Mouse (Mus musculus) forebrain, embryonic 16.5 days (tissue): Measurements from ENCODE around the gene Ltbp3. TPM values are rescaled to one million over a fixed set of nuclear protein-coding genes. Genes with fewer than 3 reads are reported as not detected.

Source experiments
- ATAC-seq: fragments of 200-750 bp; cut with Nextera tagmentation; 2 replicates; pipeline ENCODE4 v1.8.0; 2017; ENCODE audit warnings: mild to moderate bottlenecking, moderate library complexity
- H3K27ac ChIP-seq: fragments of 300-500 bp; sonication (generic); 2 replicates; pipeline ENCODE4 v1.5.1; 2014; ENCODE audit warnings: low read length, control low read depth
- H3K27me3 ChIP-seq: fragments of 300-500 bp; sonication (generic); replicated peaks from 2 replicates; pipeline ENCODE4 v1.6.1; 2014; ENCODE audit warnings: low read length; ENCODE audit not compliant: control insufficient read depth, insufficient read depth
- H3K36me3 ChIP-seq: fragments of 300-500 bp; sonication (generic); 2 replicates; pipeline ENCODE4 v1.6.1; 2014; ENCODE audit not compliant: control insufficient read depth, insufficient read depth
- H3K4me1 ChIP-seq: fragments of 300-500 bp; sonication (generic); replicated peaks from 2 replicates; pipeline ENCODE4 v1.6.1; 2014; ENCODE audit warnings: low read length; ENCODE audit not compliant: control insufficient read depth, insufficient read depth
- H3K4me2 ChIP-seq: fragments of 300-500 bp; sonication (generic); 2 replicates; pipeline ENCODE4 v1.6.1; 2014; ENCODE audit warnings: mild to moderate bottlenecking, low read length, control low read depth
- H3K4me3 ChIP-seq: fragments of 300-500 bp; sonication (generic); replicated peaks from 2 replicates; pipeline ENCODE4 v1.5.1; 2014; ENCODE audit warnings: mild to moderate bottlenecking, low read length, control low read depth
- H3K9ac ChIP-seq: fragments of 300-500 bp; sonication (generic); replicated peaks from 2 replicates; pipeline ENCODE4 v1.6.1; 2014; ENCODE audit warnings: low read depth, low read length, control low read depth
- H3K9me3 ChIP-seq: fragments of 300-500 bp; sonication (generic); 2 replicates; pipeline ENCODE4 v1.6.1; 2016; ENCODE audit warnings: low read length; ENCODE audit not compliant: control insufficient read depth
- WGBS: fragments of 180-500 bp; shearing (Covaris S2); extraction: QIAGEN DNeasy Blood & Tissue Kit; methylation state at CpG from one replicate; pipeline ENCODE4 v1.1.7; 2014; 5-methylcytosine and 5-hydroxymethylcytosine counted together
- polyA plus RNA-seq: library from polyadenylated mRNA; unstranded; fragments of >200 nt; fragmentation: Nextera tagmentation; extraction: Ambion mirVana; gene quantifications from 2 replicates; pipeline ENCODE4 v1.2.1, GENCODE M21; 2015

The Ltbp3 gene
- polyA plus RNA-seq, 1 experiment from 2014 or later, result 11.4 TPM

DNA sequence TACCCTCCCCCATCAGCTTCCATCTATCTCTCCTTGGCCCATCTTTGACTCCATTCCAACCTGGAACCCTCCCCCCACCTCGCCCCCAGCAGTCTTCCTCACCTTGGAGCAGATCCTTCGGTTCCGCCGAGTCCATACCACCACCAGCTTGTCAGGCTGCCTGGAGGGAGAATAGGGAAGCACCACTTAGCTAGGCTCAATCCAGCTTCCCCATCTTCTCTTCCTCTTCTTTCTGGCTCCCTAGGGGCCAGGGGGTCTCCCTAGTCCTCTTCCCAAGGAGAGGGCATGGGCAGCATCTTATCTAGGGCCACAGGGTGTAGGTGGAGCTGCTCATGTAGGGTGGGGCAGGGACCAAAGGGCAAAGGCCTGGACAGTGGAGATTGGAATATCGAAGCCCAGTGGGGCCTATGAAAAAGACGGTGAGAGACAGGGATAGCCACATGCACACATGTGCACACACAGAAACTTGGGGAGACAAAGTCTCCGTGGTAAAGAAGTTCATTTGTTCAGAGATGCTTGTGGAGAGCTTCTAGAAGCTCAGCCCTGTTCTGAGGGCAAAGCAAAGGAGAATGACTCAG, 17.8 kb upstream of the Ltbp3 start:
- ATAC-seq, result no peak
- Histone ChIP-seq H3K9ac (no peak overlapping the region), H3K4me3 (no peak overlapping the region), H3K4me2 (no peak overlapping the region), H3K27ac (no peak overlapping the region), H3K36me3 (peaks cover 30% of the 10 kb centered on the region), H3K27me3 (no peaks in the 10 kb centered on the region), H3K9me3 (no peaks in the 10 kb centered on the region), H3K4me1 (peaks cover 32% of the 10 kb centered on the region)
- WGBS, result 89% methylated on average over 7 of the region's 7 CpGs

DNA sequence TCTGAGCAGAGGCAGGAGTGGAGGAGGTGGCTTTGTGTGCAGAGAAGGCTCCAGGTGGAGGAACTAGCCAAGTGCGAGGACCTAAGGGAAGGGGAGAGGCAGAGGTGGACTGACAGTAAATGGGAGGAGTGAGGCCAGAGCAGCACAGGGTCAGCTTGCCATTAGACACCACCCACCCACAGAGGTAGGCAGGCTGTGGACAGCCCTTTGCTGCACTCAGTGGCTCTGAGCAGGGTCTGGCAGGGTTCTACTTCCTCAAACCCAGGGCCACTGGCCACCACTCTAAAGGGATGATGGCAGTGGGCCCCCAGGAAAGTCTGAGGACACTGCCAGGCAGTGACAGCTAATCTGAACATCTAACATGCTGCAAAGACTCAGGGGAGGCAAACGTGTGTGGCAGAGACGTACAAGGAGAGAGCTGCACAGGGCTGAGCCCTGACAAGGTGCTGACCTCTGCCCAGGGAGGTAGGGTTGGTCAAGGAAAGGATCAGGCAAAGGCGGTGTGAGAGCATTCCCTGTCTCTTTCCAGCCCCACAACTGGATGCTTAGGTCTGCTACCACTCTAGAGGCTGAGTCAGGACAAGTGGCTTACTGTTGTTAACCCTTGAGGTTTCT, 16.7 kb upstream of the Ltbp3 start:
- no peaks in the 10 kb centered on the region for H3K9me3 ChIP-seq
- peaks cover 27% of the 10 kb centered on the region for H3K36me3 ChIP-seq
- H3K27ac ChIP-seq, result no peak overlapping the region
- ATAC-seq, result no peak
- H3K9ac ChIP-seq, result no peak overlapping the region
- WGBS, result 67% methylated on average over 4 of the region's 4 CpGs
- H3K4me2 ChIP-seq, result no peak overlapping the region
- H3K4me3 ChIP-seq, result no peak overlapping the region
- no peaks in the 10 kb centered on the region for H3K27me3 ChIP-seq
- H3K4me1 ChIP-seq, result peaks cover 39% of the 10 kb centered on the region

DNA sequence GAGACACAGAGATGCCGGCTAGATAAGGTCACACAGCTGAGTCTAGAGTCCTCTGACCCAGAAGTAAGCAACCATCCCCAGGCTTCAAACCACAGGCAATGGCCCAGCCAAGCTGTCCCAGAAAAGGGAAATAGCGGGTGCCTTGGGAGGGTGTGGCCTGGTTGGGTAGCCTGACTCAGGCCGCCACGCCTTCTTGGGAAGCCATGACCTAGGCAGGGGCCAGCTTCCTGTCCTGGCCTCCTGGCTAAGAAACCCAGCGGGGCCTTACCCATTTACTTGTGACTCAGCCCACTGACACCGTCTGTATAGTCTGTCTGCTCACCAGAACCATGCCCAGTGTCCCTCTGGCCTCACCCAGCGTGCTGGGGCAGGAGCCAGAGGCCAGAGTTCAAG, 16.2 kb upstream of the Ltbp3 start:
- peaks cover 39% of the 10 kb centered on the region for H3K4me1 ChIP-seq
- no peak for ATAC-seq
- H3K9me3 ChIP-seq, result no peaks in the 10 kb centered on the region
- no peak overlapping the region for H3K27ac ChIP-seq
- no peak overlapping the region for H3K4me2 ChIP-seq
- no peak overlapping the region for H3K4me3 ChIP-seq
- no peak overlapping the region for H3K9ac ChIP-seq
- peaks cover 26% of the 10 kb centered on the region for H3K36me3 ChIP-seq
- WGBS, result 83% methylated on average over 7 of the region's 7 CpGs
- no peaks in the 10 kb centered on the region for H3K27me3 ChIP-seq

DNA sequence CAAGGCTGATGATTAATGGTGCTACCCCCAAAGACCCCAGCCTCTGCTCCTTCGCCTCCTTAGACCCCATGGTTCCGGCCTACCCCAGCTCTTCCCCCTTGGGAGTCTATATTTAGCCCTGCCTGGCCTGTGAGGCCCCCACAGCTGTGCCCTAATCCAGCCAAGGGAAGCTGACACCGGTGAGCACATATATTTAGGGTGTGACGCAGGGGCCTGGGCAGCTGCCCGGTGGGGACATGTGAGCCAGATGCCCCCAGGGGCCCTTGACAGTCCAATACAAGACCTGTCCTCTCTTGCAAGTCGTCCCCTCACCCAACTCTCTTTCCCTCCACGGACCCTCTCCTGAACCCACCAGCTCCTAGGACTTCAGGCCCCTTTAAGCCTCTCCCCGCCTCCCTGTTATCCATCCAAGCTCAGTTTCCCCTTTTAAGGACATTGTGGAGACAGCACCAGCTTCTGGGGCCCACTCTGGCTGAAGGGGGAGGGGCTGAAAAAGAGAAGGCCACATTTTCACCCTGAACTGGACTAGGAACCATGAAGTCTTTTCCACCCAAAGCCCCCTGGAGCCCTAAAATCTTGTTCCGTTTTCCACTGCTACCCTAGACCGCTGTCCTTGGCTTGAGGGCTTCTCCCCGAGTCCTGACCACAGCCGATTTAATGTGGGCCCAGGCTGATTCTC, 15.5 kb upstream of the Ltbp3 start:
- no peak for ATAC-seq
- peaks cover 19% of the 10 kb centered on the region for H3K36me3 ChIP-seq
- no peak overlapping the region for H3K4me3 ChIP-seq
- no peak overlapping the region for H3K9ac ChIP-seq
- H3K27me3 ChIP-seq, result no peaks in the 10 kb centered on the region
- H3K4me1 ChIP-seq, result peaks cover 46% of the 10 kb centered on the region
- no peaks in the 10 kb centered on the region for H3K9me3 ChIP-seq
- H3K27ac ChIP-seq, result no peak overlapping the region
- 83% methylated on average over 12 of the region's 12 CpGs for WGBS
- peak overlapping the region; percentile 100 for H3K4me2 ChIP-seq

DNA sequence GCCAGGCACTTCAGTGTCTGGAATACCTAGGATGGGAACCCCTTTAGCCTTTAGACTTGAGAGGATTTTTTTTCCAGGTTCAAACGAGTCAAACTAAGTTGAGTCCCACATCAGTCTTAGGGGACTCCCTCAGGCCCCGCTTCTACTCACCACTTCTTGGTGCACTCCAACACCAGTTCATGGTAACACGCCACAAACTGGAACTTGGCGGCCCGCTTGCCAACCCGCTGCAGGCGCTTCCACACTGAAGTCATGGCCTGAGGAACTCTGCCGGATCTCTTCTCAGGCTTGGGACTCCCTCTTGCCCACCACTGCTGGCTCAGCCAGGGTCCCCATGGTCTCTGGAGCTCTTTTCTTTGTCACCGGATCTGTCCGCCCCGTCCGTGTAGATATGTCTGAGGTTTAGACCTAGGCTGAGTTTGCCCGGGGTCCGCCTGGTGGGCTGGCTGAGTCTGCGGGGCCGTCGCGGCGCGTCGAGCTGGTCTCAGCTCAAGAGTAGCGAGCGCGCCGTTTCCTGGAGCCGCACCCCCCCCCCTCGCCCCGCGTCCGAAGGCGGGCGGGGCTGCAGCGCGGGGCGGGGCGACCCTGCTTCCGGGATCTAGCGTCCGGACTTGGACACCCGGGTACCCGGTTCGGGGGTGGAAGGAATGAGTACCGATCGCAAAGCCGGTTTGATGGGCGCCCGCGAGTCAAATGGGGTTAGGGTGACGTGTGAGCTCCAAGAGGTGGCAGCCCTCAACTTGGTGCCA, 14.8 kb upstream of the Ltbp3 start, which contains the start of gene Ehbp1l1:
Ehbp1l1 (minus strand) TSS at position 551 of the 749 bp plus-strand sequence.
- no peak for ATAC-seq

DNA sequence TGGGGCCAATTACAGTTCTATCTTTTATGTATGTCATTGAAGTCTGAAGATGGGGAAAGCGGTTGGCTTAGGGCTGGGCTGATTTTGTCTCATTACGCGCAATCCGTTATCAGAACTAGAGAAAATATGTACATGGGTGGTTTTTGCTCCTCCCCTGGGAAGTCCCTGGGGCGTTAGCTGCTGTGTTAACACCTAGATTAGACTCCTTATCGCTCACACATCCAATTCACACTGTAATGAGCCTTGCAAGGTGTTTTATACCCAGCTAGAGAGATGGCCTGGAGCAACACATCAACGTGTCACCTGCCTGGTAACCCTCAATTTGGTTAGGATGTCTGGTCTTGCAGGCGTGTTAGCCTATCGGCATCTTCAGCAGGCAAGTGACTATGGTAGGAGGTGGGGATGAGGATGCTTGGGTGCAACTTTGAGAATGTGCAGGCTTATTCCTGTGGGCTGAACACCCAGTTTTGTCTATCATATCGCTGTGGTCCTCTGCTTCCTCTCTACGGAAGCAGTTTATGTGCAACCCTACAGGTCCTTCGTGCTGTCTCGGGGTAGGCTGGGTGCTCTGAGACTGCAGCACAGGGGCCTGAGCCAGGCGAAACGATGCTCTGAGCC, 13.6 kb upstream of the Ltbp3 start:
- Histone ChIP-seq H3K27me3 (no peaks in the 10 kb centered on the region), H3K27ac (no peak overlapping the region), H3K4me2 (peak overlapping the region; percentile 100), H3K4me1 (peaks cover 60% of the 10 kb centered on the region), H3K9ac (peak overlapping the region; percentile 62), H3K9me3 (no peaks in the 10 kb centered on the region), H3K36me3 (peaks cover 5% of the 10 kb centered on the region), H3K4me3 (peak overlapping the region; percentile 86)
- ATAC-seq, result no peak
- WGBS, result 78% methylated on average over 15 of the region's 15 CpGs

More for the DNA sequence above, 14.8 kb upstream of the Ltbp3 start, which contains the start of gene Ehbp1l1:
- Histone ChIP-seq H3K4me2 (peak within 1 kb of the TSS; percentile 100), H3K27me3 (no peaks in the 10 kb centered on the region), H3K36me3 (peaks cover 12% of the 10 kb centered on the region), H3K9me3 (no peaks in the 10 kb centered on the region), H3K27ac (no peak within 1 kb of the TSS), H3K9ac (peak within 1 kb of the TSS; percentile 62), H3K4me3 (peak within 1 kb of the TSS; percentile 86), H3K4me1 (peaks cover 53% of the 10 kb centered on the region)
- 13% methylated on average over 49 of the region's 49 CpGs for WGBS

DNA sequence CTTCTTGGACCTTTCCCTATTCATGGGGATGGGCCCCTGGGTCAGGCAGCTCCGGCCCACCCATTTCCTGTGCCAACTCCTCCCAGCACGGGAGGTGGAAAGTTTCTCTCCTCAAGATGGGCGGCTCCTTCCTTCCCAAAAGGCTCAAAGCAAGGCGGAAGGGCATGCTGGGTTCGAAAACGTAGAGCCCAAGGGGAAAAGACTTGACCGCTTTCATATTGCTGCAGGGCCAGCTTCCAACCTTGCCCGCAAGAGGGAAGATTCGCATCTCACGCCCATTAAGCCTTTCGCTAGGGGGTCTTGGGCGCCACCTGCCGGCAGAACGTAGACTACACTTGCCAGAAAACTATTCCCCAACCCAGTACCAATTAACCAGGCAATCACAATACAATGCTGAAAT, 13.0 kb upstream of the Ltbp3 start:
- no peak for ATAC-seq
- H3K9me3 ChIP-seq, result no peaks in the 10 kb centered on the region
- H3K27me3 ChIP-seq, result no peaks in the 10 kb centered on the region
- peak overlapping the region; percentile 99 for H3K9ac ChIP-seq
- 4% methylated on average over 14 of the region's 14 CpGs for WGBS
- H3K4me3 ChIP-seq, result peak overlapping the region; percentile 86
- H3K36me3 ChIP-seq, result no peaks in the 10 kb centered on the region; the same call in none of the 2 replicates
- peak overlapping the region; percentile 100 for H3K4me2 ChIP-seq
- H3K4me1 ChIP-seq, result peaks cover 60% of the 10 kb centered on the region
- H3K27ac ChIP-seq, result peak overlapping the region; percentile 91; the same call in 1 of the 2 replicates

DNA sequence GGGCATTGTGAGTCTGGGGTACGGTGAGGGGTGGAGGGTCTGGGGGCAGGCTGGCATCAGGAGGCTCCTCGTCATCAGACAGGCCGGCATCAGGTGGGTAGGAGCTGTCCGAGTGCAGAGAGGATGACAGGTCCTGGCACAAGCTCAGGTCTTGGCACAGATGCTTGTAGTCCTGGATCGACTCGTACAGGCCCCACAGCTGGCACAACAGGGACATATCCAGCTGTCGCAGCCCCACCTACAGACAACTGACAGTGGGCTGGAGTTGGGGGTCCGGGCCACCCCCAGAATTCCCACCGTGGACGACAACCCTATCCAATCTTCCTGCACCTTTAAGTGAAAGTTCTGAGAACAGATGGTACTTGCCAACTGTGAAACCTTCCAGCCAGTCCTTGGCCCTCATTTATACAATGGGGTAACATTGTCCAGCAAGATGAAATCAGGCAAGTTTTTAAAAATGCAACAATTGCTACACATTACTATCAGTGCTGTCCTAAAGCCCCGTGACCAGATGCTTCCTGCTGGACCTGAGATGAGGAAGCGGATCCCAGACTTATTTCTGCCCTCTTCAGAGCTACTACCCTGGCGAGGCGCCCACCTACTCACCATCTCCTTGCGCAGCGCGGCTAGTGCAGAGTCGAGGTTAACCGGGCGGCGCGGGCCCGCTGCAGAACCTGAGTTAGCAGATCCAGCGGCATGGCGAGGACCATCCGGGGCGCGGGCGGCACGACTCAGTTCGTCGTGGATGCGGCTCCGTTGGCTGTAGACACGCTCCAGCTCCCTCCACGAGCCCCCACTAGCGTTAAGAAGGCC, 11.9 kb upstream of the Ltbp3 start:
- Histone ChIP-seq H3K9ac (peak overlapping the region; percentile 99), H3K27ac (peak overlapping the region; percentile 91), H3K4me3 (peak overlapping the region; percentile 86), H3K4me2 (peak overlapping the region; percentile 100), H3K27me3 (no peaks in the 10 kb centered on the region), H3K4me1 (peaks cover 60% of the 10 kb centered on the region), H3K36me3 (no peaks in the 10 kb centered on the region; the same call in 1 of the 2 replicates), H3K9me3 (no peaks in the 10 kb centered on the region)
- 5% methylated on average over 37 of the region's 37 CpGs for WGBS
- peak; percentile 34 for ATAC-seq
